In genomic region chr15:4561431-4561970, GRCm38 (mm10) we compare ENCODE assay signal across 9 mouse cellular contexts.
DNase-seq lines count a peak whose midpoint lies in the region; ATAC-seq and TF ChIP-seq lines count a peak whose summit lies in the region.
"Had no signal": no experiment of that assay in that cellular context is flagged by ENCODE, and none has a peak within 500 bp of the region (broad histone marks: within the 10 kb centered on the region; RNA-seq: fewer than 3 reads in every experiment).

No protein-coding gene starts in this region.

- TF ChIP-seq RAD21 in CH12.LX (IDR thresholded peaks at IDR 0.05; ENCODE audit: low read depth, low read length) = no peak

- TF ChIP-seq EP300 in CH12.LX (IDR thresholded peaks at IDR 0.05; ENCODE audit: low read length) = peak; percentile 36; the same call in 1 of the 2 replicates

- no peaks in the 10 kb centered on the region for H3K9me3 ChIP-seq in heart, embryonic 10.5 days
- H3K9me3 ChIP-seq in CH12.LX (replicated peaks; ENCODE audit: low read length) = no peaks in the 10 kb centered on the region
- H3K9me3 ChIP-seq in intestine, postnatal 0 days (ENCODE audit: control insufficient read depth) = no peaks in the 10 kb centered on the region
- H3K9me3 ChIP-seq: midbrain, embryonic 13.5 days had no signal

- peak; percentile 39 to 50 for DNase-seq in heart, adult 18-20 months
- no peak for DNase-seq in heart, embryonic 10.5 days (ENCODE audit: low spot score)
- DNase-seq in CH12.LX (ENCODE audit: extremely low read depth) (peak; percentile 40), adipocyte (ENCODE audit: low spot score) (no peak)
- DNase-seq in cerebellum, adult 8-10 months = peak; percentile 53
- DNase-seq in spleen, postnatal 36 days (ENCODE audit: low spot score in 2 of 2) = no peak
- no peak for DNase-seq in ovary, postnatal 14 days (ENCODE audit: low spot score)

- H3K79me2 ChIP-seq in CH12.LX (replicated peaks; ENCODE audit: control insufficient read depth, extremely low read depth, insufficient read depth, poor library complexity, severe bottlenecking) = no peaks in the 10 kb centered on the region

- in situ Hi-C loops in CH12.LX (cut with MboI; ENCODE audit: low pct_ligation_motif_present, low pct_unique_long_range_greater_than_20kb, low sequenced_read_pairs) = no loop called here

- ATAC-seq in intestine, postnatal 0 days = 0 out of 2 replicates have a peak, but pooled peaks have one; percentile 41
- ATAC-seq: midbrain, embryonic 13.5 days had no signal

- H3K4me3 ChIP-seq in heart, embryonic 10.5 days = no peak overlapping the region
- no peak overlapping the region for H3K4me3 ChIP-seq in CH12.LX (replicated peaks in 1 of 3; ENCODE audit: low read depth in 2 of 3, low read length in 2 of 3, poor library complexity in 1 of 3)
- no peak overlapping the region for H3K4me3 ChIP-seq in intestine, postnatal 0 days (ENCODE audit: low read depth, low read length)
- H3K4me3 ChIP-seq: midbrain, embryonic 13.5 days had no signal

- H3K4me1 ChIP-seq in heart, embryonic 10.5 days = no peaks in the 10 kb centered on the region
- peaks cover 0 to 10% of the 10 kb centered on the region in 2 experiments; a peak in 2 of 4 replicates for H3K4me1 ChIP-seq in CH12.LX (ENCODE audit: control insufficient read depth in 1 of 2, insufficient read depth in 2 of 2)
- no peaks in the 10 kb centered on the region for H3K4me1 ChIP-seq in intestine, postnatal 0 days (replicated peaks; ENCODE audit: control insufficient read depth, insufficient read depth, low read length)
- H3K4me1 ChIP-seq: midbrain, embryonic 13.5 days had no signal

- no peak for TF ChIP-seq POLR2A in CH12.LX (IDR thresholded peaks at IDR 0.05; ENCODE audit: low read depth, low read length)

- H3K27me3 ChIP-seq in heart, embryonic 10.5 days (ENCODE audit: insufficient read depth, poor library complexity, severe bottlenecking) = no peaks in the 10 kb centered on the region
- no peaks in the 10 kb centered on the region for H3K27me3 ChIP-seq in CH12.LX (replicated peaks)
- no peaks in the 10 kb centered on the region for H3K27me3 ChIP-seq in intestine, postnatal 0 days (replicated peaks; ENCODE audit: control insufficient read depth, insufficient read depth, low read length)
- H3K27me3 ChIP-seq: midbrain, embryonic 13.5 days had no signal

- H3K27ac ChIP-seq in heart, embryonic 10.5 days = no peak overlapping the region
- H3K27ac ChIP-seq in CH12.LX (ENCODE audit: insufficient read depth, low read depth) = no peak overlapping the region
- no peak overlapping the region for H3K27ac ChIP-seq in intestine, postnatal 0 days (ENCODE audit: low read depth, low read length)
- H3K27ac ChIP-seq: midbrain, embryonic 13.5 days had no signal

- H3K36me3 ChIP-seq in heart, embryonic 10.5 days = no peaks in the 10 kb centered on the region
- no peaks in the 10 kb centered on the region for H3K36me3 ChIP-seq in CH12.LX (replicated peaks in 1 of 2; ENCODE audit: control insufficient read depth in 1 of 2, insufficient read depth in 1 of 2, low read length in 1 of 2)
- no peaks in the 10 kb centered on the region for H3K36me3 ChIP-seq in intestine, postnatal 0 days (ENCODE audit: control insufficient read depth, insufficient read depth)
- H3K36me3 ChIP-seq: midbrain, embryonic 13.5 days had no signal

- peak overlapping the region; percentile 67 for H3K4me2 ChIP-seq in CH12.LX (ENCODE audit: insufficient read depth, low read depth, poor library complexity, severe bottlenecking)
- H3K4me2 ChIP-seq in intestine, postnatal 0 days (replicated peaks; ENCODE audit: low read depth) = no peak overlapping the region
- H3K4me2 ChIP-seq: midbrain, embryonic 13.5 days had no signal

- no peak overlapping the region for H3K9ac ChIP-seq in CH12.LX (ENCODE audit: insufficient read depth, low read depth)
- no peak overlapping the region for H3K9ac ChIP-seq in intestine, postnatal 0 days (ENCODE audit: low read depth, low read length)
- H3K9ac ChIP-seq: midbrain, embryonic 13.5 days had no signal

- WGBS in heart, embryonic 10.5 days = 68% methylated on average over 6 of the region's 6 CpGs
- 44% methylated on average over 6 of the region's 6 CpGs for WGBS in intestine, postnatal 0 days

- TF ChIP-seq CTCF in CH12.LX (conservative IDR thresholded peaks at IDR 0.05 in 1 of 2, IDR thresholded peaks at IDR 0.05 in 1 of 2; ENCODE audit: low read depth in 2 of 2, low read length in 2 of 2) = no peak
- no peak for TF ChIP-seq CTCF in intestine, postnatal 0 days (IDR thresholded peaks at IDR 0.05; ENCODE audit: low read depth)

- dilution Hi-C loops in CH12.LX (cut with MboI; ENCODE audit: extremely low pct_ligation_motif_present, extremely low pct_unique_long_range_greater_than_20kb, low sequenced_read_pairs) = no loop called here

TF ChIP-seq in CH12.LX, 34 proteins besides CTCF, POLR2A, EP300 and RAD21:
- TF ChIP-seq POLR2AphosphoS2 (IDR thresholded peaks at IDR 0.05; ENCODE audit: low read depth, low read length) = no peak
- no peak for TF ChIP-seq GABPA (IDR thresholded peaks at IDR 0.05; ENCODE audit: insufficient replicate concordance, low read depth, low read length)
- TF ChIP-seq ZC3H11A (IDR thresholded peaks at IDR 0.05; ENCODE audit: low read depth, low read length) = no peak
- TF ChIP-seq ZKSCAN1 (IDR thresholded peaks at IDR 0.05; ENCODE audit: borderline replicate concordance, low read depth, low read length) = no peak
- no peak for TF ChIP-seq MAX (IDR thresholded peaks at IDR 0.05; ENCODE audit: low read length)
- TF ChIP-seq JUND (conservative IDR thresholded peaks at IDR 0.05; ENCODE audit: low read depth, low read length) = peak; percentile 72
- TF ChIP-seq SMC3 (IDR thresholded peaks at IDR 0.05; ENCODE audit: low read depth, low read length) = no peak
- peak; percentile 91 for TF ChIP-seq IRF4 (IDR thresholded peaks at IDR 0.05; ENCODE audit: low read depth, low read length)
- TF ChIP-seq ETS1 (conservative IDR thresholded peaks at IDR 0.05; ENCODE audit: low read depth, low read length) = no peak
- no peak for TF ChIP-seq UBTF (IDR thresholded peaks at IDR 0.05; ENCODE audit: low read depth, low read length)
- TF ChIP-seq SIN3A (IDR thresholded peaks at IDR 0.05; ENCODE audit: low read length) = no peak

Comparison
In these comparisons a context has a peak if more than half of its experiments do, and no peak if none do; other contexts are left out.
1. DNase-seq: peak in heart, adult 18-20 months (2 of 2), CH12.LX (single experiment) and cerebellum, adult 8-10 months (single experiment); none in heart, embryonic 10.5 days (single experiment), spleen, postnatal 36 days (0 of 2), adipocyte (single experiment) and ovary, postnatal 14 days (single experiment).